In genomic region chr9:51152079-51152752, GRCm38 (mm10) we compare ENCODE assay signal across 9 mouse cellular contexts. TPM values are rescaled to one million over a fixed set of nuclear protein-coding genes. Genes with fewer than 3 reads are reported as not detected.
DNase-seq lines count a peak whose midpoint lies in the region; ATAC-seq and TF ChIP-seq lines count a peak whose summit lies in the region.
"Had no signal": no experiment of that assay in that cellular context is flagged by ENCODE, and none has a peak within 500 bp of the region (broad histone marks: within the 10 kb centered on the region; RNA-seq: fewer than 3 reads in every experiment).

No protein-coding gene starts in this region.

- DNase-seq in ES-E14 (ENCODE audit: low read depth, low spot score), result peak; percentile 40
- peak; percentile 90 for DNase-seq in brain, embryonic 14.5 days (ENCODE audit: low read depth)
- peak; percentile 77 for DNase-seq in forebrain, embryonic 11.5 days (ENCODE audit: low spot score)
- DNase-seq in heart, postnatal 10 days, result peak; percentile 73 to 84
- DNase-seq in kidney, postnatal 36 days, result peak; percentile 72 to 80
- DNase-seq in liver, embryonic 14.5 days (ENCODE audit: low read depth in 3 of 3, low spot score in 3 of 3), result peak in 2 of 3 experiments; percentile 28 to 47

- 13% methylated on average over 12 of the region's 13 CpGs for whole genome bisulfite sequencing in forebrain, embryonic 11.5 days
- 11% methylated on average over 12 of the region's 13 CpGs for WGBS in liver, embryonic 14.5 days (ENCODE audit: insufficient replicate concordance)
- 25% methylated on average over 13 of the region's 13 CpGs for WGBS in neural tube, embryonic 15.5 days

- H3K36me3 ChIP-seq in ES-E14 (ENCODE audit: control insufficient read depth, insufficient read depth, low read length, poor library complexity, severe bottlenecking), result no peaks in the 10 kb centered on the region
- no peaks in the 10 kb centered on the region for H3K36me3 ChIP-seq in forebrain, embryonic 11.5 days (ENCODE audit: control insufficient read depth, insufficient read depth, low read length)
- no peaks in the 10 kb centered on the region for H3K36me3 ChIP-seq in liver, embryonic 14.5 days (replicated peaks; ENCODE audit: control insufficient read depth, insufficient read depth, low read depth)
- H3K36me3 ChIP-seq in neural tube, embryonic 15.5 days, result no peaks in the 10 kb centered on the region

- no peak for TF ChIP-seq POLR2A in brain, embryonic 14.5 days (IDR thresholded peaks at IDR 0.05; ENCODE audit: borderline replicate concordance, extremely low read depth, insufficient read depth, insufficient read length, poor library complexity, severe bottlenecking)

- H3K4me1 ChIP-seq in ES-E14 (ENCODE audit: control insufficient read depth in 2 of 2, insufficient read depth in 2 of 2, low read length in 2 of 2, poor library complexity in 1 of 2), result peaks cover 0 to 4% of the 10 kb centered on the region in 2 experiments; a peak in 1 of 4 replicates
- no peaks in the 10 kb centered on the region for H3K4me1 ChIP-seq in forebrain, embryonic 11.5 days (replicated peaks; ENCODE audit: control insufficient read depth, insufficient read depth, low read length)
- no peaks in the 10 kb centered on the region for H3K4me1 ChIP-seq in liver, embryonic 14.5 days (replicated peaks; ENCODE audit: control insufficient read depth in 2 of 2, insufficient read depth in 2 of 2, low read length in 1 of 2)
- H3K4me1 ChIP-seq in neural tube, embryonic 15.5 days, result peaks cover 3% of the 10 kb centered on the region; the same call in 1 of the 2 replicates

- no peaks in the 10 kb centered on the region for H3K9me3 ChIP-seq in ES-E14 (ENCODE audit: control insufficient read depth, insufficient read depth, low read depth, low read length)
- H3K9me3 ChIP-seq in forebrain, embryonic 11.5 days (ENCODE audit: control insufficient read depth, low read length), result no peaks in the 10 kb centered on the region
- H3K9me3 ChIP-seq in liver, embryonic 14.5 days (ENCODE audit: control insufficient read depth, low read length), result no peaks in the 10 kb centered on the region
- H3K9me3 ChIP-seq in neural tube, embryonic 15.5 days (replicated peaks), result no peaks in the 10 kb centered on the region
- H3K9me3 ChIP-seq: megakaryocyte, embryonic 14.5 days had no signal

- in situ Hi-C loops in ES-E14 (cut with MboI; ENCODE audit: low sequenced_read_pairs in 2 of 2, unreplicated experiment in 2 of 2), result no loop called here

- H3K4me2 ChIP-seq in forebrain, embryonic 11.5 days (ENCODE audit: low read depth, low read length, severe bottlenecking), result no peak overlapping the region
- no peak overlapping the region for H3K4me2 ChIP-seq in liver, embryonic 14.5 days (ENCODE audit: low read depth)
- peak overlapping the region; percentile 32 for H3K4me2 ChIP-seq in neural tube, embryonic 15.5 days

- no peaks in the 10 kb centered on the region for H3K27me3 ChIP-seq in forebrain, embryonic 11.5 days (ENCODE audit: control insufficient read depth, insufficient read depth, low read length)
- no peaks in the 10 kb centered on the region for H3K27me3 ChIP-seq in liver, embryonic 14.5 days (ENCODE audit: control insufficient read depth, insufficient read depth, low read length)
- H3K27me3 ChIP-seq in neural tube, embryonic 15.5 days (replicated peaks), result no peaks in the 10 kb centered on the region; the same call in none of the 2 replicates

- H3K4me3 ChIP-seq in ES-E14 (ENCODE audit: insufficient read depth in 1 of 2, low read depth in 1 of 2, low read length in 2 of 2, poor library complexity in 1 of 2, severe bottlenecking in 1 of 2), result no peak overlapping the region
- no peak overlapping the region for H3K4me3 ChIP-seq in forebrain, embryonic 11.5 days (ENCODE audit: low read depth, low read length)
- no peak overlapping the region for H3K4me3 ChIP-seq in liver, embryonic 14.5 days (ENCODE audit: insufficient read depth in 1 of 2, low read depth in 2 of 2, low read length in 2 of 2)
- H3K4me3 ChIP-seq in neural tube, embryonic 15.5 days (replicated peaks), result no peak overlapping the region
- H3K4me3 ChIP-seq: megakaryocyte, embryonic 14.5 days had no signal

- ATAC-seq in forebrain, embryonic 11.5 days (replicated peaks; ENCODE audit: low FRiP score), result peak; percentile 44; the same call in 1 of the 2 replicates
- no peak for ATAC-seq in liver, embryonic 14.5 days (ENCODE audit: insufficient read depth)
- ATAC-seq in neural tube, embryonic 15.5 days (ENCODE audit: low FRiP score), result peak; percentile 47; the same call in 1 of the 2 replicates
- no peak for ATAC-seq in erythroid progenitor cell, adult 5-6 weeks (replicated peaks; ENCODE audit: low FRiP score, poor library complexity, severe bottlenecking)

- no peak for TF ChIP-seq EP300 in liver, embryonic 14.5 days (IDR thresholded peaks at IDR 0.05; ENCODE audit: low read depth)

- intact Hi-C loops in heart, postnatal 10 days (cut with DNase I), result loop anchor here (1.0 to 2.0 kb wide), 3 partner anchors 143 to 351 kb away; partner anchors contain the start of gene Sik2

- H3K27ac ChIP-seq in ES-E14 (ENCODE audit: insufficient read depth, low read depth, low read length, poor library complexity, severe bottlenecking), result no peak overlapping the region
- H3K27ac ChIP-seq in forebrain, embryonic 11.5 days (ENCODE audit: low read depth, low read length), result no peak overlapping the region
- no peak overlapping the region for H3K27ac ChIP-seq in liver, embryonic 14.5 days
- no peak overlapping the region for H3K27ac ChIP-seq in neural tube, embryonic 15.5 days (replicated peaks)

- no peak overlapping the region; the same call in 1 of the 2 replicates for H3K9ac ChIP-seq in ES-E14 (ENCODE audit: insufficient read depth, low read depth, low read length, poor library complexity, severe bottlenecking)
- H3K9ac ChIP-seq in forebrain, embryonic 11.5 days (ENCODE audit: low read length), result no peak overlapping the region
- no peak overlapping the region for H3K9ac ChIP-seq in liver, embryonic 14.5 days (replicated peaks)
- H3K9ac ChIP-seq in neural tube, embryonic 15.5 days (replicated peaks), result no peak overlapping the region

- peak; percentile 79; the same call in 1 of the 2 replicates for TF ChIP-seq CTCF in brain, embryonic 14.5 days (IDR thresholded peaks at IDR 0.05; ENCODE audit: borderline replicate concordance, extremely low read depth, insufficient read depth, insufficient read length)
- peak; percentile 61 for TF ChIP-seq CTCF in liver, embryonic 14.5 days (IDR thresholded peaks at IDR 0.05; ENCODE audit: low read depth)

TF ChIP-seq in ES-E14, 5 proteins besides CTCF, POLR2A, EP300 and RAD21:
- TF ChIP-seq MAFK (IDR thresholded peaks at IDR 0.05; ENCODE audit: insufficient read depth, low read depth, low read length) (no peak), HCFC1 (IDR thresholded peaks at IDR 0.05; ENCODE audit: borderline replicate concordance, insufficient read depth, low read length) (no peak), ZNF384 (IDR thresholded peaks at IDR 0.05; ENCODE audit: low read depth, low read length) (no peak), CHD2 (IDR thresholded peaks at IDR 0.05; ENCODE audit: low read depth, low read length) (no peak), ZC3H11A (IDR thresholded peaks at IDR 0.05; ENCODE audit: borderline replicate concordance, low read depth, low read length) (peak; percentile 10; the same call in 1 of the 2 replicates)

RNA-seq across cellular contexts. Expression of gene Gm32742, which starts 13.1 kb away (rescaled TPM):
- total RNA-seq in ES-E14 (2012; rRNA removed), result under 0.01 TPM in 2 replicates
- 0.01 and 0.04 TPM in 2 replicates for polyA plus RNA-seq in brain, embryonic 14.5 days (2012; rRNA removed)
- not detected in 2 replicates for polyA plus RNA-seq in forebrain, embryonic 11.5 days (2014; fragmentation: Nextera tagmentation; extraction: Ambion mirVana)
- not detected for total RNA-seq in heart, postnatal 10 days (2021)
- 0.01 and 0.02 TPM in 2 replicates for polyA plus RNA-seq in liver, embryonic 14.5 days (2012; rRNA removed)
- polyA plus RNA-seq in liver, embryonic 14.5 days (2014; fragmentation: Nextera tagmentation; extraction: Ambion mirVana), result 0.01 TPM in 1 of 2 replicates, not detected in the other
- polyA plus RNA-seq in neural tube, embryonic 15.5 days (2015; fragmentation: Nextera tagmentation; extraction: Ambion mirVana), result 0.19 TPM in 1 of 2 replicates, not detected in the other
- not detected in 2 replicates for total RNA-seq in erythroid progenitor cell, adult 5-6 weeks (2015; ENCODE audit: low replicate concordance)
- total RNA-seq in erythroid progenitor cell, adult 5-6 weeks (2017; ENCODE audit: low replicate concordance), result not detected in 2 replicates

RNA-seq across cellular contexts. Expression of gene 4833427G06Rik, which starts 50.3 kb away (rescaled TPM):
- 0.22 and 0.32 TPM in 2 replicates for total RNA-seq in ES-E14 (2012; rRNA removed)
- 0.63 and 0.72 TPM in 2 replicates for polyA plus RNA-seq in brain, embryonic 14.5 days (2012; rRNA removed)
- polyA plus RNA-seq in forebrain, embryonic 11.5 days (2014; fragmentation: Nextera tagmentation; extraction: Ambion mirVana), result not detected in 2 replicates
- total RNA-seq in heart, postnatal 10 days (2021), result not detected
- polyA plus RNA-seq in liver, embryonic 14.5 days (2012; rRNA removed), result not detected in 2 replicates
- polyA plus RNA-seq in liver, embryonic 14.5 days (2014; fragmentation: Nextera tagmentation; extraction: Ambion mirVana), result not detected in 2 replicates
- 0.37 TPM in 2 replicates for polyA plus RNA-seq in neural tube, embryonic 15.5 days (2015; fragmentation: Nextera tagmentation; extraction: Ambion mirVana)
- total RNA-seq in erythroid progenitor cell, adult 5-6 weeks (2015; ENCODE audit: low replicate concordance), result not detected in 2 replicates
- not detected in 2 replicates for total RNA-seq in erythroid progenitor cell, adult 5-6 weeks (2017; ENCODE audit: low replicate concordance)

Comparison
In these comparisons a context has a peak if more than half of its experiments do, and no peak if none do; other contexts are left out.
1. DNase-seq: peak in every context shown above with its lines; median percentile 90 in brain, embryonic 14.5 days; 78 in heart, postnatal 10 days; 77 in forebrain, embryonic 11.5 days; 76 in kidney, postnatal 36 days; 40 in ES-E14; 38 in liver, embryonic 14.5 days.
2. ATAC-seq: peak in forebrain, embryonic 11.5 days (single experiment) and neural tube, embryonic 15.5 days (single experiment); none in liver, embryonic 14.5 days (single experiment) and erythroid progenitor cell, adult 5-6 weeks (single experiment).